Mouse (Mus musculus): ENCODE data around the gene Gm17087. TPM values are rescaled to one million over a fixed set of nuclear protein-coding genes. Genes with fewer than 3 reads are reported as not detected.

Gene Gm17087
- polyA plus RNA-seq, 1 experiment, result not detected

DNA sequence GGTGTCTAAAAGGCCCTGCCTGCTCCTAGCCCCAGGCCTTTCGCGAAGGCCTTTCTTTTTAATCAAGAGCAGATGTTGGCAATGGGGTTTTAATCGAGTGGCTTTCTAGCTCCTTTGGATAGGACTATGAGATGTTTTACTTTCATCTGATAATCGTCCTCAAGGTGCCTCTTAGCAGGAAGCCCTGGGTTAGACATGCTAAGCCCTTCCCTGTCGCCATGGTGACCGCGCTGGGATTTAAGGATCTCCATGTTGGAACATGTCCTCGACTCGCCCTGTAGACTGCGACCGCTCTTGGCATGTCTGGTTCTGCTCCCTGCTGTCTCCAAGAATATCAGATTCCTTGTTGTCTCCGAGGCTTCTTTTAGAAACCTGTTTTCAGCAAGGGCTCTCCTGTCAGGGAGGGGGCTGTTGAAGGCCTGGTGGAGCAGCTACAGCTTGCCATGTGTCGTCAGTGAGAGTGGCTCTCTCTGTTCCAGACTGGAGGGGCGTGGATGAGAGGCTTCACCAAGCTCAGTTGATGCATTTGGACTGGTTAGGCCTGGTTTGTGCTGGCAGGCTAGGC, 24.7 kb downstream of the Gm17087 start:
- Histone ChIP-seq H3K4me2 (ENCODE audit: low read depth) (no peak overlapping the region), H3ac (ENCODE audit: control insufficient read depth, insufficient read length) (no peak overlapping the region), H3K4me3 (no peak overlapping the region), H3K79me2 (ENCODE audit: control insufficient read depth, insufficient read depth) (no peaks in the 10 kb centered on the region), H3K27me3 (ENCODE audit: control insufficient read depth, insufficient read depth, insufficient read length) (no peaks in the 10 kb centered on the region), H3K36me3 (ENCODE audit: control insufficient read depth, insufficient read depth) (no peaks in the 10 kb centered on the region)
- no peak for TF ChIP-seq POLR2A (IDR thresholded peaks at IDR 0.05; ENCODE audit: insufficient read length, low read depth)
- no peak for TF ChIP-seq SRF (IDR thresholded peaks at IDR 0.05; ENCODE audit: control insufficient read depth, insufficient read length, low read depth)
- no peak for TF ChIP-seq REST (IDR thresholded peaks at IDR 0.05; ENCODE audit: insufficient read depth, insufficient read length)
- TF ChIP-seq TCF12 (IDR thresholded peaks at IDR 0.05; ENCODE audit: insufficient read depth, poor library complexity, severe bottlenecking), result no peak
- TF ChIP-seq MAX (IDR thresholded peaks at IDR 0.05; ENCODE audit: low read depth), result no peak
- TF ChIP-seq MYOG (IDR thresholded peaks at IDR 0.05; ENCODE audit: control insufficient read depth in 1 of 3, insufficient read depth in 1 of 3, insufficient read length in 2 of 3, low read depth in 2 of 3), result no peak
- no peak for TF ChIP-seq MYOD1 (IDR thresholded peaks at IDR 0.05; ENCODE audit: control insufficient read depth in 1 of 3, insufficient read length in 2 of 3, low read depth in 2 of 3)
- TF ChIP-seq TCF3 (IDR thresholded peaks at IDR 0.05; ENCODE audit: insufficient read length, low read depth), result no peak
- no peak for TF ChIP-seq CEBPB (IDR thresholded peaks at IDR 0.05; ENCODE audit: insufficient read depth, poor library complexity, severe bottlenecking)
- TF ChIP-seq POLR2AphosphoS2 (IDR thresholded peaks at IDR 0.05; ENCODE audit: insufficient read length, low read depth), result no peak
- TF ChIP-seq USF1 (IDR thresholded peaks at IDR 0.05; ENCODE audit: low read depth), result no peak
- no peak for TF ChIP-seq E2F4 (IDR thresholded peaks at IDR 0.05; ENCODE audit: insufficient read depth)

GRCm38 (mm10) chr17:8538102-8538501, 28.6 kb downstream of the Gm17087 start:
- Histone ChIP-seq H3K4me3 (no peak overlapping the region), H3K27me3 (ENCODE audit: control insufficient read depth, insufficient read depth, insufficient read length) (no peaks in the 10 kb centered on the region), H3ac (ENCODE audit: control insufficient read depth, insufficient read length) (no peak overlapping the region), H3K79me2 (ENCODE audit: control insufficient read depth, insufficient read depth) (no peaks in the 10 kb centered on the region), H3K4me2 (ENCODE audit: low read depth) (no peak overlapping the region), H3K36me3 (ENCODE audit: control insufficient read depth, insufficient read depth) (no peaks in the 10 kb centered on the region)
- TF ChIP-seq CEBPB (IDR thresholded peaks at IDR 0.05; ENCODE audit: insufficient read depth, poor library complexity, severe bottlenecking) (no peak), TCF3 (IDR thresholded peaks at IDR 0.05; ENCODE audit: insufficient read length, low read depth) (no peak), POLR2A (IDR thresholded peaks at IDR 0.05; ENCODE audit: insufficient read length, low read depth) (no peak), MAX (IDR thresholded peaks at IDR 0.05; ENCODE audit: low read depth) (no peak), SRF (IDR thresholded peaks at IDR 0.05; ENCODE audit: control insufficient read depth, insufficient read length, low read depth) (no peak), MYOG (IDR thresholded peaks at IDR 0.05; ENCODE audit: control insufficient read depth in 1 of 3, insufficient read depth in 1 of 3, insufficient read length in 2 of 3, low read depth in 2 of 3) (no peak), E2F4 (IDR thresholded peaks at IDR 0.05; ENCODE audit: insufficient read depth) (no peak), POLR2AphosphoS2 (IDR thresholded peaks at IDR 0.05; ENCODE audit: insufficient read length, low read depth) (no peak), MYOD1 (IDR thresholded peaks at IDR 0.05; ENCODE audit: control insufficient read depth in 1 of 3, insufficient read length in 2 of 3, low read depth in 2 of 3) (no peak), USF1 (IDR thresholded peaks at IDR 0.05; ENCODE audit: low read depth) (no peak), TCF12 (IDR thresholded peaks at IDR 0.05; ENCODE audit: insufficient read depth, poor library complexity, severe bottlenecking) (no peak), REST (IDR thresholded peaks at IDR 0.05; ENCODE audit: insufficient read depth, insufficient read length) (no peak)

GRCm38 (mm10) chr17:8536522-8536921, 30.2 kb downstream of the Gm17087 start:
- H3K4me2 ChIP-seq (ENCODE audit: low read depth), result no peak overlapping the region
- no peaks in the 10 kb centered on the region for H3K36me3 ChIP-seq (ENCODE audit: control insufficient read depth, insufficient read depth)
- no peak overlapping the region for H3ac ChIP-seq (ENCODE audit: control insufficient read depth, insufficient read length)
- no peaks in the 10 kb centered on the region for H3K79me2 ChIP-seq (ENCODE audit: control insufficient read depth, insufficient read depth)
- no peaks in the 10 kb centered on the region for H3K27me3 ChIP-seq (ENCODE audit: control insufficient read depth, insufficient read depth, insufficient read length)
- no peak overlapping the region for H3K4me3 ChIP-seq
- TF ChIP-seq MYOG (IDR thresholded peaks at IDR 0.05; ENCODE audit: control insufficient read depth in 1 of 3, insufficient read depth in 1 of 3, insufficient read length in 2 of 3, low read depth in 2 of 3) (no peak), REST (IDR thresholded peaks at IDR 0.05; ENCODE audit: insufficient read depth, insufficient read length) (no peak), MYOD1 (IDR thresholded peaks at IDR 0.05; ENCODE audit: control insufficient read depth in 1 of 3, insufficient read length in 2 of 3, low read depth in 2 of 3) (no peak), E2F4 (IDR thresholded peaks at IDR 0.05; ENCODE audit: insufficient read depth) (no peak), CEBPB (IDR thresholded peaks at IDR 0.05; ENCODE audit: insufficient read depth, poor library complexity, severe bottlenecking) (no peak), POLR2A (IDR thresholded peaks at IDR 0.05; ENCODE audit: insufficient read length, low read depth) (no peak), TCF3 (IDR thresholded peaks at IDR 0.05; ENCODE audit: insufficient read length, low read depth) (no peak), TCF12 (IDR thresholded peaks at IDR 0.05; ENCODE audit: insufficient read depth, poor library complexity, severe bottlenecking) (no peak), SRF (IDR thresholded peaks at IDR 0.05; ENCODE audit: control insufficient read depth, insufficient read length, low read depth) (no peak), POLR2AphosphoS2 (IDR thresholded peaks at IDR 0.05; ENCODE audit: insufficient read length, low read depth) (no peak), USF1 (IDR thresholded peaks at IDR 0.05; ENCODE audit: low read depth) (no peak), MAX (IDR thresholded peaks at IDR 0.05; ENCODE audit: low read depth) (no peak)

GRCm38 (mm10) chr17:8533828-8534227, 32.9 kb downstream of the Gm17087 start:
- H3K36me3 ChIP-seq (ENCODE audit: control insufficient read depth, insufficient read depth), result no peaks in the 10 kb centered on the region
- TF ChIP-seq USF1 (IDR thresholded peaks at IDR 0.05; ENCODE audit: low read depth) (no peak), MYOD1 (IDR thresholded peaks at IDR 0.05; ENCODE audit: control insufficient read depth in 1 of 3, insufficient read length in 2 of 3, low read depth in 2 of 3) (no peak), MAX (IDR thresholded peaks at IDR 0.05; ENCODE audit: low read depth) (no peak), SRF (IDR thresholded peaks at IDR 0.05; ENCODE audit: control insufficient read depth, insufficient read length, low read depth) (no peak), TCF12 (IDR thresholded peaks at IDR 0.05; ENCODE audit: insufficient read depth, poor library complexity, severe bottlenecking) (no peak), MYOG (IDR thresholded peaks at IDR 0.05; ENCODE audit: control insufficient read depth in 1 of 3, insufficient read depth in 1 of 3, insufficient read length in 2 of 3, low read depth in 2 of 3) (no peak), POLR2AphosphoS2 (IDR thresholded peaks at IDR 0.05; ENCODE audit: insufficient read length, low read depth) (no peak), POLR2A (IDR thresholded peaks at IDR 0.05; ENCODE audit: insufficient read length, low read depth) (no peak), REST (IDR thresholded peaks at IDR 0.05; ENCODE audit: insufficient read depth, insufficient read length) (no peak), E2F4 (IDR thresholded peaks at IDR 0.05; ENCODE audit: insufficient read depth) (no peak), TCF3 (IDR thresholded peaks at IDR 0.05; ENCODE audit: insufficient read length, low read depth) (no peak), CEBPB (IDR thresholded peaks at IDR 0.05; ENCODE audit: insufficient read depth, poor library complexity, severe bottlenecking) (no peak)
- no peak overlapping the region for H3ac ChIP-seq (ENCODE audit: control insufficient read depth, insufficient read length)
- H3K4me2 ChIP-seq (ENCODE audit: low read depth), result no peak overlapping the region
- no peak overlapping the region for H3K4me3 ChIP-seq
- no peaks in the 10 kb centered on the region for H3K27me3 ChIP-seq (ENCODE audit: control insufficient read depth, insufficient read depth, insufficient read length)
- no peaks in the 10 kb centered on the region for H3K79me2 ChIP-seq (ENCODE audit: control insufficient read depth, insufficient read depth)
